Mouse (Mus musculus) cerebellum, adult 2 months (tissue): ENCODE measurements around the gene Gm13695.
"Not testable (repeated sequence)": the region's sequence is repeated elsewhere in the genome, so short reads cannot be mapped to it uniquely, and the experiment has no call there.

Experiments used
- CTCF ChIP-seq: fragments of 200-500 bp; IDR thresholded peaks from 2 replicates; pipeline ENCODE4 v1.5.1; 2011; ENCODE audit warnings: low read depth, mild to moderate bottlenecking, control low read depth, low read length, moderate library complexity, borderline replicate concordance; ENCODE audit not compliant: insufficient read depth
- POLR2A ChIP-seq: fragments of 200-500 bp; IDR thresholded peaks from 2 replicates; pipeline ENCODE4 v1.6.1; 2011; ENCODE audit warnings: low read length, control low read depth, borderline replicate concordance; ENCODE audit not compliant: insufficient read depth

DNA sequence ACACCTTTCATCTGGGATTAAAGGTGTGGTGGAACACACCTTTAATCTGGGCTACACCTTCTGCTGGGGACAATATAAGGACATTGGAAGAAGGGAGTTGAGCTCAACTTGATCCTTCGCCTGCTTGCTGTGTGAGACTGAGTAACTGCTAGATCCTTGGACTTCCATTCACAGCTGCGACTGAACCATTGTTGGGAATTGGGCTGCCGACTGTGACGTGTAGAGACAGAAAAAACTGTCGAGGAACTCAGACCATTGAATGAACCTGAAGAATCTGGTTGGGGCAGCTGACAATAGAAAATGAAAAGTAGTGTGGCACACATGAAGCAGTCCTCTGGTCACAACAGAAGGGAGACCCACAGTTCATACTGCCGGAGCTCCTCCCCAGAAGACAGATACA, 17.3 kb downstream of the Gm13695 start, which contains the start of gene Gm13697:
- not testable (repeated sequence) for TF ChIP-seq POLR2A, CTCF
